Mouse (Mus musculus): ENCODE measurements around the gene Sv2b.

GRCm38 (mm10) chr7:75142800-75143199, 166.3 kb downstream of the Sv2b start:
- TF ChIP-seq CTCF (IDR thresholded peaks at IDR 0.05; ENCODE audit: borderline replicate concordance, insufficient read depth, low read length) (no peak), POLR2A (IDR thresholded peaks at IDR 0.05; ENCODE audit: low read depth, low read length) (no peak)

Data from embryonic fibroblast, embryonic 13.5 days (primary cell).